Comparison of ENCODE assay signal across 14 mouse cellular contexts in genomic region chr3:120594226-120594625, GRCm38 (mm10).
"Had no signal": no experiment of that assay in that cellular context is flagged by ENCODE, and none has a peak within 500 bp of the region (broad histone marks: within the 10 kb centered on the region; RNA-seq: fewer than 3 reads in every experiment).

No protein-coding gene starts in this region.

- ATAC-seq: midbrain, embryonic 16.5 days had no signal

- DNase-seq: lung, adult 18-20 months; lung, embryonic 14.5 days; lung, postnatal 10 days; lung, postnatal 4 days; midbrain, embryonic 14.5 days; retina, postnatal 1 day; right cerebral cortex, adult 18-20 months; right cerebral cortex, postnatal 25 days; right cerebral cortex, postnatal 4 days; spleen, adult 18-20 months; thymus, adult 18-20 months; thymus, postnatal 14 days; thymus, postnatal 36 days had no signal
